Mouse (Mus musculus) adrenal gland, postnatal 36 days (tissue): ENCODE results near the gene Tmem72. TPM values are rescaled to one million over a fixed set of nuclear protein-coding genes. Genes with fewer than 3 reads are reported as not detected.

Experiments used
- DNase-seq, 2 experiments: peaks; one replicate each; pipeline ENCODE4 v3.0.0; 2021; ENCODE audit warnings: mixed read lengths in 1 of 2
- microRNA-seq: library from miRNA; unstranded; fragments of <30 nt; microRNA quantifications from one replicate; pipeline ENCODE4 v1.2.0, GENCODE M21; 2021
- total RNA-seq, 2 experiments: library from RNA; stranded (reverse); gene quantifications; 2 replicates each; pipeline ENCODE4 v1.2.3; 2021

The Tmem72 gene
- total RNA-seq, 2 experiments from 2014 or later: 0.07 TPM

- DNase-seq: no peak
Measured at GRCm38 (mm10) chr6:116649811-116650210, 66.9 kb downstream of the Tmem72 start.

GRCm38 (mm10) chr6:116647763-116648162 lies 69.0 kb downstream of the Tmem72 start:
- DNase-seq: peak; percentile 46 to 52

DNA sequence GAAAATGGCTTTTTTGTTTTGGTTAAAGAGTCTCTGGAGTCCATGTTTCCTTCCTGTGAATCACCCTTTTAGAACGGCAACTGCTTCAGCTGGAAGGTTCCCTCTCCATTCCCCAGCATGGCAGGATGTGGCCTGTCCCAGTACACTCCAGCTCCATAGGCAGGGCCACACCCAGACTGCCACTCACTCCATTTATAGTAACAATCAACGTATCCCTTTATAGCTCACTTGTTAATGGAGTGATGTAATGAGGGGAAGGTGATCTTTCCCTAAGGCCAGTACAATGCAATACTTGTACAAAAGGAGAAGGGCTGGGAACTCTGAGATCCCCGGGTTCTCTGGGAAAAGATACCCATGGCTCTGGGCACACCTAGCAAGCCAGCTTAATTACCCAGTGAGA lies 72.4 kb downstream of the Tmem72 start:
- DNase-seq: no peak

GRCm38 (mm10) chr6:116643881-116644280 lies 72.8 kb downstream of the Tmem72 start:
- no peak for DNase-seq

- DNase-seq: no peak
Measured at GRCm38 (mm10) chr6:116642942-116643341, 73.8 kb downstream of the Tmem72 start.

DNA sequence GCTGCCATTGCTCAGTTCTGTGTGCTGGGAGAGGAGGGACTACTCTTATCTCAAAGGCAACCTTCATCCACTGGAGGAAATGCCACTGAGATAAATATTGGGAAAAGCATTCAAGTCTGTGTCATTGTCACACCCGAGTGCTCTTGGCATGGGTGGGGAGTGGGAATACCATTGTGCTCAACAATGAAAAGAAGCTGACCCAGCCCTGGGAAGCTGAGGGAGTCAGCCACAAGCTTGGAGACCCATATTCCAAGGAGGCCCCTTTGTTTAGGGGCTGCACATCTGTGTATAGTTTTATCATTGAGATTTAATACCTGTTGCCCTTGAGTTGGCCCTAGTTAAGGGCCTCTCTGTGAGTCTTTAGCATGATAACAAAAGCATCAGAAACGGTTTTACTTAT lies 77.0 kb downstream of the Tmem72 start:
- DNase-seq: no peak

GRCm38 (mm10) chr6:116638871-116639270 lies 77.8 kb downstream of the Tmem72 start:
- DNase-seq: no peak

- peak; percentile 20 to 32 for DNase-seq
Measured at GRCm38 (mm10) chr6:116637496-116637895, 79.2 kb downstream of the Tmem72 start.

GRCm38 (mm10) chr6:116636581-116637235 lies 80.0 kb downstream of the Tmem72 start:
- no peak for DNase-seq

GRCm38 (mm10) chr6:116635251-116636180 lies 81.2 kb downstream of the Tmem72 start:
- peak; percentile 49 to 65 for DNase-seq

DNA sequence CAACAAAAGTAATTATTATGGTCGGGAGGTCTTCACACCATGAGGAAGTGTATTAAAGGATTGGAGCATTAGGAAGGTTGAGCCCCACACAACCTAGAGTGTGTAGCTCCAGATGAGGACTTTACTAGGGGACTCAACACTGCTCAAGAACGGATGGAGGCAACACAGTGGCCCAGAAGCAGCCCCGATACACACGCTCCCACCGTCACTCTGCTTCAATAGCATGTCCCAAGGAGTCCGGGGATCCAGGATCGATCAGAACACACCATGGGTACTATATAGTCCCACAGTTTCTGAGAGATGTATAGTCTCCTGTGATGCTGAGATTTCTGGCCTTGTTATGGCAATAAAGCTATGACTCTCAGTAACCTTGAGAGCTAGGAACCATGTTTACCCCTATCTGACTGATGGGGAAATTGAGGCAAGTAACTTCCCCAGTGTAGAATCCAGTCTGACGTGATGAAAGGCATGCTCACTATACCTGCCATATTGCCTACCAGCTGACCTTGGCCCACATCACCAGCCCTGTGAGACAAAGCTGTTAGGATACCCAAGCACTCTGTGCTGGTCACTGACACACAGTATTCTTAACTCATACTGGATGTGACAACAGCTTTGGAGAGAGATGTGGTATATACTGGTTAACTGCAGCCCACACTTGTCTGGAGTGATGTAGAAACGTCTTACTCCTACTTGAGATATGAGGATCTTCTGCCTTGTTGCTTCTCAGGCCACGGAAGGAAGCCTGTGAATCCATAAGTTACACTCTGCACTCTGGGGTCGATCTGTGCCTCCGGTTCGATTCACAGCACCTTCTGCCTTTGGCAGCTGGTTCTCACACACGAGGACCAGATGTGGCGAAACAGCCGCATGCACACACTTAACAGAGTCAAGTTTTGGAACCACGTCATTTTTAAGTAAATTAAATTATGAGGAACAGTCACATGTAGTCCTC lies 82.7 kb downstream of the Tmem72 start:
- DNase-seq: no peak

DNA sequence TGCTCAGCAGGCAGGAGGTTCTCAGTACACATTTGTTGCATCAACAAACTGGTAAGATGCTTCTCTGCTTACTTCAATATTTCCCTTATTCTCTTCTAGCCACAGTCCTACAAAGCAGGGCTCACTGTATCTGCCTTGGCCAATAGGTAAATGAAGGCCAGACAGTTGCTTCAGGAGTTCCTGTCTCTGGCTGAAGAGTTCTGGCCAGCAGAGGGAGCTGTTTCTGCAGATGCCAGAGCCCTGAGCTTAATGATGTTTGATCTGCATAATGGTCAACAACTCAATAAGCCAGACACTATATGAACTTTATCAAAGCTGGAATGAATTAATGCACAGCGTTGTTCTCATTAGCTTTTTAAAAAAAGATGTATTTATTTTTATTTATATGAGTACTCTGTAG lies 84.6 kb downstream of the Tmem72 start:
- DNase-seq: peak; percentile 83 to 90

DNA sequence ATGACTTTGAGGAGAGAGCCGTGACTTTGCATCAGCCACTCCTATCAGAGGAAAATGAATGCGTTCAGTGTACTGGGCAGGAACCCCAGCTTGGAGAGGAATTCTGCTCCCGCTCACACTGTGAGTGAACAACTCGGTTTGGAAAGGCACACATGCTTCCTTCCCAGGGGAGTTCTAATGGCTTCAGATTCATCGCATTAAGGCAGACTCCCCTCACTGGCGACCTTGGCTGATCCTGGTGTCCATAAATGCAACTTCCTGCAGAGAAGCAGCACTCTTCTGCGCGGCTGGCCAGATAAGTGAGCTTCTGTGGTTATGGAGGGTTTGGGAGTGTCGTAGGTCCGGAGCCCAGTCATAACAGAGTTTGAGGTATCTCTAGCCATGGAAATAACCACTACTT lies 86.9 kb downstream of the Tmem72 start:
- DNase-seq: no peak

Small RNA genes lying within 50 kb of the gene (microRNA-seq; reads per million reads assigned to microRNA genes)
- not detected for gene Mir7043

Other genes starting within 250 kb of the Tmem72 start
- gene Olfr211, start 227.8 kb downstream of the Tmem72 start, total RNA-seq: not detected
- under 1 TPM in 1 of 2 experiments, not detected in 1; 0.13 TPM for gene Olfr212, start 210.4 kb downstream of the Tmem72 start, total RNA-seq
- not detected for gene Olfr213, start 178.5 kb downstream of the Tmem72 start, total RNA-seq
- gene Gm5580, start 165.8 kb downstream of the Tmem72 start, total RNA-seq: 1 to 10 TPM; 3.0 to 4.5 TPM
- gene Olfr214, start 162.7 kb downstream of the Tmem72 start, total RNA-seq: not detected
- not detected for gene Olfr215, start 132.7 kb downstream of the Tmem72 start, total RNA-seq
- gene Zfp422, start 87.9 kb downstream of the Tmem72 start, total RNA-seq: 10 to 100 TPM; 19.7 to 23.0 TPM
- 10 to 100 TPM in 1 of 2 experiments, 1 to 10 TPM in 1; 7.0 to 20.2 TPM for gene Depp1, start 66.3 kb downstream of the Tmem72 start, total RNA-seq
- 1 to 10 TPM; 2.8 to 4.7 TPM for gene Rassf4, start 43.0 kb downstream of the Tmem72 start, total RNA-seq